ENCODE assay signal across 8 mouse cellular contexts in genomic region chr5:124445621-124446293, GRCm38 (mm10). TPM values are rescaled to one million over a fixed set of nuclear protein-coding genes. Genes with fewer than 3 reads are reported as not detected.
A peak's percentile ranks its signal among the peaks of the same experiment; 100 is the strongest.
DNase-seq lines count a peak whose midpoint lies in the region; ATAC-seq and TF ChIP-seq lines count a peak whose summit lies in the region.

No protein-coding gene starts in this region.

- H3K79me2 ChIP-seq in C2C12 (ENCODE audit: control insufficient read depth, insufficient read depth): peaks cover 98% of the 10 kb centered on the region

- peaks cover 45% of the 10 kb centered on the region for H3K4me1 ChIP-seq in embryonic facial prominence, embryonic 13.5 days
- H3K4me1 ChIP-seq in limb, embryonic 11.5 days (ENCODE audit: control insufficient read depth, insufficient read depth, low read length): peaks cover 6% of the 10 kb centered on the region
- peaks cover 15% of the 10 kb centered on the region for H3K4me1 ChIP-seq in midbrain, embryonic 14.5 days (ENCODE audit: control insufficient read depth, insufficient read depth, low read length)

- H3K79me3 ChIP-seq in C2C12 (ENCODE audit: low read depth): peaks cover 58% of the 10 kb centered on the region

- H3ac ChIP-seq in C2C12 (ENCODE audit: control insufficient read depth, insufficient read length, low read depth): peak overlapping the region; percentile 82

- peak; percentile 73; the same call in 1 of the 2 replicates for ATAC-seq in embryonic facial prominence, embryonic 13.5 days (ENCODE audit: insufficient number of reproducible peaks, insufficient read depth, low FRiP score, low TSS enrichment, low read depth)
- peak; percentile 42; the same call in 1 of the 2 replicates for ATAC-seq in limb, embryonic 11.5 days (ENCODE audit: insufficient number of reproducible peaks, low FRiP score, low TSS enrichment, low read depth)
- peak; percentile 71 for ATAC-seq in midbrain, embryonic 14.5 days (ENCODE audit: low FRiP score, low TSS enrichment)

- H3K36me3 ChIP-seq in C2C12 (ENCODE audit: control insufficient read depth, insufficient read depth): peaks cover 38% of the 10 kb centered on the region
- peaks cover 35% of the 10 kb centered on the region for H3K36me3 ChIP-seq in embryonic facial prominence, embryonic 13.5 days
- peaks cover 19% of the 10 kb centered on the region for H3K36me3 ChIP-seq in limb, embryonic 11.5 days (ENCODE audit: control insufficient read depth, insufficient read depth, low read length)
- peaks cover 37% of the 10 kb centered on the region for H3K36me3 ChIP-seq in midbrain, embryonic 14.5 days (ENCODE audit: control insufficient read depth, insufficient read depth, low read length)

- peak overlapping the region; percentile 90 for H3K27ac ChIP-seq in embryonic facial prominence, embryonic 13.5 days
- H3K27ac ChIP-seq in limb, embryonic 11.5 days (replicated peaks; ENCODE audit: low read depth, low read length): peak overlapping the region; percentile 80
- H3K27ac ChIP-seq in midbrain, embryonic 14.5 days (replicated peaks; ENCODE audit: low read depth, low read length): peak overlapping the region; percentile 80

- WGBS in embryonic facial prominence, embryonic 13.5 days: under 1% methylated on average over 33 of the region's 77 CpGs
- 0% methylated on average over 47 of the region's 77 CpGs for WGBS in limb, embryonic 11.5 days
- WGBS in midbrain, embryonic 14.5 days: under 1% methylated on average over 67 of the region's 77 CpGs

- H3K9me3 ChIP-seq in embryonic facial prominence, embryonic 13.5 days: no peaks in the 10 kb centered on the region
- H3K9me3 ChIP-seq in limb, embryonic 11.5 days (ENCODE audit: control insufficient read depth, low read length): no peaks in the 10 kb centered on the region
- H3K9me3 ChIP-seq in midbrain, embryonic 14.5 days (ENCODE audit: control insufficient read depth, low read length): no peaks in the 10 kb centered on the region

- peak overlapping the region; percentile 92 for H3K9ac ChIP-seq in embryonic facial prominence, embryonic 13.5 days
- H3K9ac ChIP-seq in limb, embryonic 11.5 days (ENCODE audit: low read length): peak overlapping the region; percentile 88
- H3K9ac ChIP-seq in midbrain, embryonic 14.5 days (replicated peaks; ENCODE audit: low read length): peak overlapping the region; percentile 88

- peak overlapping the region; percentile 65 for H3K4me3 ChIP-seq in C2C12 (ENCODE audit: insufficient read depth, poor library complexity, severe bottlenecking)
- peak overlapping the region; percentile 87 for H3K4me3 ChIP-seq in embryonic facial prominence, embryonic 13.5 days
- peak overlapping the region; percentile 82 for H3K4me3 ChIP-seq in limb, embryonic 11.5 days (ENCODE audit: low read depth, low read length)
- peak overlapping the region; percentile 81 for H3K4me3 ChIP-seq in midbrain, embryonic 14.5 days (replicated peaks; ENCODE audit: low read depth, low read length)

- peak overlapping the region; percentile 86 for H3K4me2 ChIP-seq in embryonic facial prominence, embryonic 13.5 days
- H3K4me2 ChIP-seq in limb, embryonic 11.5 days (ENCODE audit: low read depth, severe bottlenecking): peak overlapping the region; percentile 79
- peak overlapping the region; percentile 87 for H3K4me2 ChIP-seq in midbrain, embryonic 14.5 days (ENCODE audit: low read length)

- no peak for TF ChIP-seq CTCF in C2C12 (IDR thresholded peaks at IDR 0.05; ENCODE audit: control insufficient read depth, insufficient read depth, insufficient read length)

- peak; percentile 55 for DNase-seq in Muller cell, postnatal 12 days (ENCODE audit: inconsistent ontology term)
- DNase-seq in heart, postnatal 10 days: peak; percentile 53 to 72
- DNase-seq in limb, embryonic 11.5 days (ENCODE audit: low spot score): peak; percentile 64
- peak; percentile 63 for DNase-seq in midbrain, embryonic 14.5 days
- peak; percentile 74 for DNase-seq in testis, postnatal 10 days (ENCODE audit: low spot score)
- DNase-seq in layer of hippocampus, adult 18-20 months (ENCODE audit: low spot score in 2 of 2): no peak

- H3K27me3 ChIP-seq in C2C12 (ENCODE audit: control insufficient read depth, insufficient read depth, insufficient read length): no peaks in the 10 kb centered on the region
- no peaks in the 10 kb centered on the region for H3K27me3 ChIP-seq in embryonic facial prominence, embryonic 13.5 days
- no peaks in the 10 kb centered on the region for H3K27me3 ChIP-seq in limb, embryonic 11.5 days (ENCODE audit: control insufficient read depth, insufficient read depth, low read length)
- H3K27me3 ChIP-seq in midbrain, embryonic 14.5 days (ENCODE audit: control insufficient read depth, insufficient read depth, low read length): no peaks in the 10 kb centered on the region

- intact Hi-C loops in heart, postnatal 10 days (cut with DNase I): no loop called here

TF ChIP-seq in C2C12, 6 proteins besides CTCF, POLR2A, EP300 and RAD21:
- TF ChIP-seq FOSL1 (IDR thresholded peaks at IDR 0.05; ENCODE audit: insufficient read depth, low read length, poor library complexity, severe bottlenecking) (no peak), USF1 (IDR thresholded peaks at IDR 0.05; ENCODE audit: low read depth) (no peak), MYOG (IDR thresholded peaks at IDR 0.05; ENCODE audit: control insufficient read depth, extremely low read depth, insufficient read length) (no peak), MAX (IDR thresholded peaks at IDR 0.05) (no peak), MYOD1 (IDR thresholded peaks at IDR 0.05; ENCODE audit: control insufficient read depth, insufficient read length, low read depth) (no peak), CEBPB (IDR thresholded peaks at IDR 0.05; ENCODE audit: low read depth) (no peak)
TF ChIP-seq in C2C12: peak in this region for 0.

RNA-seq across cellular contexts. Expression of gene Kmt5a, which starts 6.0 kb away (rescaled TPM):
- 91.5 TPM for polyA plus RNA-seq in C2C12 (2012; fragmentation: generic; extraction: Trizol)
- 43.4 and 45.5 TPM in 2 replicates for polyA plus RNA-seq in embryonic facial prominence, embryonic 13.5 days (2015; fragmentation: Nextera tagmentation; extraction: Ambion mirVana)
- 100 to 1,000 TPM; 146 to 153 TPM for total RNA-seq in heart, postnatal 10 days (2021)
- 102 and 121 TPM in 2 replicates for polyA plus RNA-seq in limb, embryonic 11.5 days (2014; fragmentation: Nextera tagmentation; extraction: Ambion mirVana)
- polyA plus RNA-seq in midbrain, embryonic 14.5 days (2014; fragmentation: Nextera tagmentation; extraction: Ambion mirVana): 20.9 and 23.2 TPM in 2 replicates
- total RNA-seq in layer of hippocampus, adult 18-20 months (2021): 10 to 100 TPM; 66.3 to 73.0 TPM

RNA-seq across cellular contexts. Expression of gene Sbno1, which starts 20.0 kb away (rescaled TPM):
- 13.0 TPM for polyA plus RNA-seq in C2C12 (2012; fragmentation: generic; extraction: Trizol)
- 93.7 and 97.7 TPM in 2 replicates for polyA plus RNA-seq in embryonic facial prominence, embryonic 13.5 days (2015; fragmentation: Nextera tagmentation; extraction: Ambion mirVana)
- 10 to 100 TPM; 69.2 to 77.6 TPM for total RNA-seq in heart, postnatal 10 days (2021)
- polyA plus RNA-seq in limb, embryonic 11.5 days (2014; fragmentation: Nextera tagmentation; extraction: Ambion mirVana): 84.9 and 85.7 TPM in 2 replicates
- polyA plus RNA-seq in midbrain, embryonic 14.5 days (2014; fragmentation: Nextera tagmentation; extraction: Ambion mirVana): 70.2 and 114 TPM in 2 replicates
- 100 to 1,000 TPM; 148 to 154 TPM for total RNA-seq in layer of hippocampus, adult 18-20 months (2021)

RNA-seq across cellular contexts. Expression of gene Rilpl2, which starts 32.4 kb away (rescaled TPM):
- polyA plus RNA-seq in C2C12 (2012; fragmentation: generic; extraction: Trizol): 22.8 TPM
- polyA plus RNA-seq in embryonic facial prominence, embryonic 13.5 days (2015; fragmentation: Nextera tagmentation; extraction: Ambion mirVana): 39.8 and 40.1 TPM in 2 replicates
- total RNA-seq in heart, postnatal 10 days (2021): 10 to 100 TPM; 11.0 to 11.4 TPM
- 28.7 and 29.3 TPM in 2 replicates for polyA plus RNA-seq in limb, embryonic 11.5 days (2014; fragmentation: Nextera tagmentation; extraction: Ambion mirVana)
- 23.1 and 24.5 TPM in 2 replicates for polyA plus RNA-seq in midbrain, embryonic 14.5 days (2014; fragmentation: Nextera tagmentation; extraction: Ambion mirVana)
- 10 to 100 TPM; 20.4 to 22.6 TPM for total RNA-seq in layer of hippocampus, adult 18-20 months (2021)

RNA-seq across cellular contexts. Expression of gene Snrnp35, which starts 37.2 kb away (rescaled TPM):
- polyA plus RNA-seq in C2C12 (2012; fragmentation: generic; extraction: Trizol): 23.8 TPM
- 25.9 and 28.3 TPM in 2 replicates for polyA plus RNA-seq in embryonic facial prominence, embryonic 13.5 days (2015; fragmentation: Nextera tagmentation; extraction: Ambion mirVana)
- total RNA-seq in heart, postnatal 10 days (2021): 10 to 100 TPM; 14.2 to 16.0 TPM
- 14.1 and 15.3 TPM in 2 replicates for polyA plus RNA-seq in limb, embryonic 11.5 days (2014; fragmentation: Nextera tagmentation; extraction: Ambion mirVana)
- polyA plus RNA-seq in midbrain, embryonic 14.5 days (2014; fragmentation: Nextera tagmentation; extraction: Ambion mirVana): 8.9 and 10.6 TPM in 2 replicates
- 10 to 100 TPM; 25.3 to 28.7 TPM for total RNA-seq in layer of hippocampus, adult 18-20 months (2021)

Comparison
In these comparisons a context has a peak if more than half of its experiments do, and no peak if none do; other contexts are left out.
1. DNase-seq: peak in Muller cell, postnatal 12 days (single experiment), heart, postnatal 10 days (2 of 2), limb, embryonic 11.5 days (single experiment), midbrain, embryonic 14.5 days (single experiment) and testis, postnatal 10 days (single experiment); none in layer of hippocampus, adult 18-20 months (0 of 2).
2. Peak in every context shown above with its lines, with median percentiles within 50 percentile points of each other: H3K4me3 ChIP-seq, ATAC-seq, H3K27ac ChIP-seq, H3K4me2 ChIP-seq and H3K9ac ChIP-seq.